15 mouse cellular contexts compared by ENCODE assay signal in the genomic region with DNA sequence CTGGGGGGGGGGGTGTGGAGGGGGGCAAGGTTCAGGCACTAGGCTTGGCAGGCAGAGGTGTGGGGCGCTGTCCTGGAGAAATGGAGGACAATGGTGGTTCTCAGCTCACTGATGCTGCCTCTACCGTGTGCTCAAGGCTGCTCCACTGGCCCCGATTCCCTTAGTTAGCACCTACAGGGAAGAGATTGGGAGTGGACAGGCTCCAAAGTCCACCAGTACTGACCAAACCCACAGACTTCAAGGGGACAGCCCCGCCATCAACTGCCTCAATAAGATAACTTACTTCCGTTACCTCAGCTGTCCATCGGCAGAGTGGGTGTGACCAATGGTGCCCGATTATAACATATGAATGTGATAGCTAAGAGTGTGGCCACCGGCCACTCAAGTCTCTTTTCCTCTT.
"Had no signal": no experiment of that assay in that cellular context is flagged by ENCODE, and none has a peak within 500 bp of the region (broad histone marks: within the 10 kb centered on the region; RNA-seq: fewer than 3 reads in every experiment).

No protein-coding gene starts in this region.

- H3K4me2 ChIP-seq: limb, embryonic 12.5 days; liver, embryonic 13.5 days; lung, embryonic 15.5 days; midbrain, embryonic 12.5 days had no signal

- H3K27ac ChIP-seq: layer of hippocampus, adult 2 months; limb, embryonic 12.5 days; liver, embryonic 13.5 days; lung, embryonic 15.5 days; midbrain, embryonic 12.5 days had no signal

- H3K9me3 ChIP-seq: limb, embryonic 12.5 days; liver, embryonic 13.5 days; lung, embryonic 15.5 days; midbrain, embryonic 12.5 days had no signal

- H3K4me1 ChIP-seq: liver, embryonic 13.5 days; midbrain, embryonic 12.5 days had no signal

- H3K36me3 ChIP-seq: liver, embryonic 13.5 days had no signal

- DNase-seq: kidney, adult 8-10 months; liver; liver, embryonic 13.5 days; liver, postnatal 0 days; lung, postnatal 14 days; retina, postnatal 1 day; spleen, adult 18-20 months; thymus, adult 2 months; thymus, postnatal 25 days had no signal

- H3K27me3 ChIP-seq: limb, embryonic 12.5 days; liver, embryonic 13.5 days; lung, embryonic 15.5 days; midbrain, embryonic 12.5 days had no signal

- H3K4me3 ChIP-seq: layer of hippocampus, adult 2 months; limb, embryonic 12.5 days; liver, embryonic 13.5 days; lung, embryonic 15.5 days; midbrain, embryonic 12.5 days had no signal

- H3K9ac ChIP-seq: limb, embryonic 12.5 days; liver, embryonic 13.5 days; liver, postnatal 0 days; lung, embryonic 15.5 days; midbrain, embryonic 12.5 days had no signal

- ATAC-seq: inflammation-experienced regulatory T-cells, adult 6 months; liver, postnatal 0 days; midbrain, embryonic 16.5 days had no signal
